Mouse (Mus musculus) neural tube, embryonic 12.5 days (tissue): ENCODE measurements around the gene Bicdl2. TPM values are rescaled to one million over a fixed set of nuclear protein-coding genes. Genes with fewer than 3 reads are reported as not detected.

Experiments used
- ATAC-seq: fragments of 200-750 bp; cut with Nextera tagmentation; 2 replicates; pipeline ENCODE4 v1.8.0; 2017; ENCODE audit warnings: low read depth, mild to moderate bottlenecking, moderate TSS enrichment, moderate library complexity; ENCODE audit not compliant: low FRiP score
- H3K27ac ChIP-seq: fragments of 300-500 bp; sonication (generic); 2 replicates; pipeline ENCODE4 v1.5.1; 2016
- H3K27me3 ChIP-seq: fragments of 300-500 bp; sonication (generic); replicated peaks from 2 replicates; pipeline ENCODE4 v1.6.1; 2016; ENCODE audit warnings: mild to moderate bottlenecking
- H3K36me3 ChIP-seq: fragments of 300-500 bp; sonication (generic); 2 replicates; pipeline ENCODE4 v1.6.1; 2016; ENCODE audit warnings: mild to moderate bottlenecking
- H3K4me1 ChIP-seq: fragments of 300-500 bp; sonication (generic); 2 replicates; pipeline ENCODE4 v1.6.1; 2016
- H3K4me2 ChIP-seq: fragments of 300-500 bp; sonication (generic); replicated peaks from 2 replicates; pipeline ENCODE4 v1.6.1; 2016; ENCODE audit warnings: mild to moderate bottlenecking
- H3K4me3 ChIP-seq: fragments of 300-500 bp; sonication (generic); 2 replicates; pipeline ENCODE4 v1.5.1; 2016
- H3K9ac ChIP-seq: fragments of 300-500 bp; sonication (generic); 2 replicates; pipeline ENCODE4 v1.6.1; 2016; ENCODE audit warnings: mild to moderate bottlenecking
- H3K9me3 ChIP-seq: fragments of 300-500 bp; sonication (generic); 2 replicates; pipeline ENCODE4 v1.6.1; 2016; ENCODE audit warnings: mild to moderate bottlenecking
- WGBS: fragments of 180-500 bp; shearing (Covaris S2); methylation state at CpG from one replicate; pipeline ENCODE4 v1.1.7; 2016; 5-methylcytosine and 5-hydroxymethylcytosine counted together
- polyA plus RNA-seq: library from polyadenylated mRNA; unstranded; fragments of >200 nt; fragmentation: Nextera tagmentation; extraction: Ambion mirVana; gene quantifications from 2 replicates; pipeline ENCODE4 v1.2.1, GENCODE M21; 2016

Bicdl2 gene
- polyA plus RNA-seq, 1 experiment from 2014 or later, result 0.80 TPM

- H3K36me3 ChIP-seq, result no peaks in the 10 kb centered on the region
- no peak overlapping the region for H3K4me2 ChIP-seq
- no peak overlapping the region for H3K9ac ChIP-seq
- WGBS, result 73% methylated on average over 2 of the region's 2 CpGs
- no peak overlapping the region for H3K4me3 ChIP-seq
- 0 out of 2 replicates have a peak, but pooled peaks cover 8% of the 10 kb centered on the region for H3K27me3 ChIP-seq
- no peak overlapping the region for H3K27ac ChIP-seq
- H3K9me3 ChIP-seq, result no peaks in the 10 kb centered on the region
- no peaks in the 10 kb centered on the region for H3K4me1 ChIP-seq
- ATAC-seq, result no peak
Observed at GRCm38 (mm10) chr17:23654410-23654809, 5.9 kb upstream of the Bicdl2 start.

- H3K4me3 ChIP-seq, result no peak overlapping the region
- H3K4me1 ChIP-seq, result no peaks in the 10 kb centered on the region
- WGBS, result 81% methylated on average over 3 of the region's 3 CpGs
- no peak for ATAC-seq
- H3K9ac ChIP-seq, result no peak overlapping the region
- H3K27me3 ChIP-seq, result peaks cover 41% of the 10 kb centered on the region
- H3K9me3 ChIP-seq, result no peaks in the 10 kb centered on the region
- no peak overlapping the region for H3K27ac ChIP-seq
- H3K4me2 ChIP-seq, result no peak overlapping the region
- no peaks in the 10 kb centered on the region for H3K36me3 ChIP-seq
Observed at GRCm38 (mm10) chr17:23658450-23658849, 1.9 kb upstream of the Bicdl2 start.

GRCm38 (mm10) chr17:23660876-23661200 lies 532 bp downstream of the Bicdl2 start:
- no peak for ATAC-seq
- H3K27ac ChIP-seq, result no peak overlapping the region
- H3K4me1 ChIP-seq, result no peaks in the 10 kb centered on the region
- H3K4me3 ChIP-seq, result no peak overlapping the region
- H3K4me2 ChIP-seq, result no peak overlapping the region
- WGBS, result 3% methylated on average over 14 of the region's 14 CpGs
- H3K9ac ChIP-seq, result no peak overlapping the region
- no peaks in the 10 kb centered on the region for H3K36me3 ChIP-seq
- no peaks in the 10 kb centered on the region for H3K9me3 ChIP-seq
- peaks cover 41% of the 10 kb centered on the region for H3K27me3 ChIP-seq

GRCm38 (mm10) chr17:23661526-23661925 lies 1.2 kb downstream of the Bicdl2 start:
- no peaks in the 10 kb centered on the region for H3K9me3 ChIP-seq
- H3K4me1 ChIP-seq, result no peaks in the 10 kb centered on the region
- no peak overlapping the region for H3K27ac ChIP-seq
- H3K9ac ChIP-seq, result no peak overlapping the region
- H3K27me3 ChIP-seq, result peaks cover 38% of the 10 kb centered on the region
- ATAC-seq, result no peak
- no peak overlapping the region for H3K4me3 ChIP-seq
- peaks cover 3% of the 10 kb centered on the region; the same call in 1 of the 2 replicates for H3K36me3 ChIP-seq
- H3K4me2 ChIP-seq, result no peak overlapping the region
- 2% methylated on average over 9 of the region's 9 CpGs for WGBS

GRCm38 (mm10) chr17:23664556-23665021 lies 4.3 kb downstream of the Bicdl2 start:
- H3K36me3 ChIP-seq, result peaks cover 30% of the 10 kb centered on the region
- peak; percentile 61; the same call in 1 of the 2 replicates for ATAC-seq
- WGBS, result 19% methylated on average over 5 of the region's 5 CpGs
- no peaks in the 10 kb centered on the region for H3K4me1 ChIP-seq
- H3K9ac ChIP-seq, result no peak overlapping the region
- peaks cover 31% of the 10 kb centered on the region for H3K27me3 ChIP-seq
- no peaks in the 10 kb centered on the region for H3K9me3 ChIP-seq
- H3K4me2 ChIP-seq, result no peak overlapping the region
- H3K27ac ChIP-seq, result no peak overlapping the region
- H3K4me3 ChIP-seq, result no peak overlapping the region

- WGBS, result 81% methylated on average over 14 of the region's 14 CpGs
- Histone ChIP-seq H3K4me1 (no peaks in the 10 kb centered on the region), H3K4me2 (no peak overlapping the region), H3K9ac (no peak overlapping the region), H3K27me3 (peaks cover 22% of the 10 kb centered on the region), H3K27ac (no peak overlapping the region), H3K36me3 (peaks cover 39% of the 10 kb centered on the region), H3K4me3 (no peak overlapping the region), H3K9me3 (no peaks in the 10 kb centered on the region)
- no peak for ATAC-seq
Observed at GRCm38 (mm10) chr17:23665511-23665910, 5.2 kb downstream of the Bicdl2 start.

GRCm38 (mm10) chr17:23670516-23671074 lies 10.3 kb downstream of the Bicdl2 start:
- Histone ChIP-seq H3K4me2 (no peak overlapping the region), H3K9ac (no peak overlapping the region), H3K36me3 (peaks cover 41% of the 10 kb centered on the region), H3K4me3 (no peak overlapping the region), H3K9me3 (no peaks in the 10 kb centered on the region), H3K4me1 (peaks cover 15% of the 10 kb centered on the region), H3K27ac (no peak overlapping the region), H3K27me3 (peaks cover 13% of the 10 kb centered on the region)
- no peak for ATAC-seq
- 96% methylated on average over 7 of the region's 7 CpGs for WGBS

- H3K4me1 ChIP-seq, result peaks cover 24% of the 10 kb centered on the region
- ATAC-seq, result no peak
- no peak overlapping the region for H3K9ac ChIP-seq
- H3K4me3 ChIP-seq, result no peak overlapping the region
- peaks cover 22% of the 10 kb centered on the region for H3K27me3 ChIP-seq
- H3K9me3 ChIP-seq, result no peaks in the 10 kb centered on the region
- H3K36me3 ChIP-seq, result peaks cover 38% of the 10 kb centered on the region
- H3K4me2 ChIP-seq, result no peak overlapping the region
- H3K27ac ChIP-seq, result no peak overlapping the region
- WGBS, result 96% methylated on average over 3 of the region's 3 CpGs
Observed at GRCm38 (mm10) chr17:23671519-23671918, 11.2 kb downstream of the Bicdl2 start.

GRCm38 (mm10) chr17:23672761-23673160 lies 12.5 kb downstream of the Bicdl2 start:
- no peaks in the 10 kb centered on the region for H3K9me3 ChIP-seq
- no peak overlapping the region for H3K4me3 ChIP-seq
- no peak overlapping the region for H3K27ac ChIP-seq
- peaks cover 26% of the 10 kb centered on the region for H3K36me3 ChIP-seq
- H3K27me3 ChIP-seq, result peaks cover 26% of the 10 kb centered on the region
- H3K9ac ChIP-seq, result no peak overlapping the region
- H3K4me1 ChIP-seq, result peaks cover 29% of the 10 kb centered on the region
- no peak for ATAC-seq
- 71% methylated on average over 3 of the region's 3 CpGs for WGBS
- peak overlapping the region; percentile 77 for H3K4me2 ChIP-seq

GRCm38 (mm10) chr17:23673424-23674073 lies 13.2 kb downstream of the Bicdl2 start, which contains the start of the genes Hcfc1r1 and Thoc6:
Gene Hcfc1r1 (plus strand): TSS chr17:23673596.
Gene Thoc6 (minus strand): TSS chr17:23673882.
- ATAC-seq, result peak; percentile 93

GRCm38 (mm10) chr17:23674271-23674952 lies 14.1 kb downstream of the Bicdl2 start:
- H3K9me3 ChIP-seq, result no peaks in the 10 kb centered on the region
- no peak overlapping the region for H3K27ac ChIP-seq
- peaks cover 42% of the 10 kb centered on the region for H3K27me3 ChIP-seq
- peaks cover 33% of the 10 kb centered on the region for H3K4me1 ChIP-seq
- ATAC-seq, result no peak
- peaks cover 11% of the 10 kb centered on the region for H3K36me3 ChIP-seq
- H3K4me3 ChIP-seq, result peak overlapping the region; percentile 56
- 44% methylated on average over 9 of the region's 9 CpGs for WGBS
- H3K4me2 ChIP-seq, result peak overlapping the region; percentile 77
- peak overlapping the region; percentile 61; the same call in 1 of the 2 replicates for H3K9ac ChIP-seq

More at GRCm38 (mm10) chr17:23673424-23674073, 13.2 kb downstream of the Bicdl2 start, which contains the start of the genes Hcfc1r1 and Thoc6:
- Histone ChIP-seq H3K4me2 (peak within 1 kb of the TSS; percentile 77), H3K36me3 (peaks cover 20% of the 10 kb centered on the region), H3K4me3 (peak within 1 kb of the TSS; percentile 56), H3K9me3 (no peaks in the 10 kb centered on the region), H3K27me3 (peaks cover 34% of the 10 kb centered on the region), H3K27ac (peak within 1 kb of the TSS; percentile 37; the same call in 1 of the 2 replicates), H3K4me1 (peaks cover 29% of the 10 kb centered on the region), H3K9ac (peak within 1 kb of the TSS; percentile 61)
- WGBS, result under 1% methylated on average over 45 of the region's 45 CpGs

- Histone ChIP-seq H3K4me3 (no peak overlapping the region), H3K36me3 (peaks cover 5% of the 10 kb centered on the region), H3K4me2 (peak overlapping the region; percentile 95; the same call in 1 of the 2 replicates), H3K9me3 (no peaks in the 10 kb centered on the region), H3K27ac (no peak overlapping the region), H3K4me1 (peaks cover 37% of the 10 kb centered on the region), H3K27me3 (peaks cover 49% of the 10 kb centered on the region), H3K9ac (no peak overlapping the region)
- WGBS, result 57% methylated on average over 5 of the region's 5 CpGs
- no peak for ATAC-seq
Observed at GRCm38 (mm10) chr17:23675127-23675526, 14.8 kb downstream of the Bicdl2 start.
